Mouse (Mus musculus) adrenal gland, adult 8-10 months (tissue): Measurements from ENCODE around the gene Krtap3-3. TPM values are rescaled to one million over a fixed set of nuclear protein-coding genes. Genes with fewer than 3 reads are reported as not detected.
"Not testable (repeated sequence)": the region's sequence is repeated elsewhere in the genome, so short reads cannot be mapped to it uniquely, and the experiment has no call there.

Source experiments
- DNase-seq: peaks from one replicate; pipeline ENCODE4 v3.0.0; 2022
- total RNA-seq, 4 experiments: library from RNA; stranded (reverse); gene quantifications; 2 replicates each; pipeline ENCODE4 v1.2.4; 2022

The Krtap3-3 gene
- not detected for total RNA-seq

- DNase-seq, result no peak
These were observed at the start of gene Krtap3-3 for GRCm38 (mm10) chr11:99550765-99551164. Gene Krtap3-3 (minus strand): TSS chr11:99550865.

GRCm38 (mm10) chr11:99597742-99598141 is 47.1 kb upstream of the Krtap3-3 start, which contains the start of gene Krtap9-3:
Gene Krtap9-3 (minus strand): TSS chr11:99598105.
- DNase-seq, result not testable (repeated sequence)

- DNase-seq, result no peak
These were observed 40.3 kb upstream of the Krtap3-3 start, which contains the start of gene Krtap1-3 for GRCm38 (mm10) chr11:99590981-99591380. Gene Krtap1-3 (minus strand): TSS chr11:99591339.

- no peak for DNase-seq
These were observed 34.4 kb upstream of the Krtap3-3 start for GRCm38 (mm10) chr11:99585096-99585495.

GRCm38 (mm10) chr11:99583245-99583704 is 32.6 kb upstream of the Krtap3-3 start, which contains the start of gene Krtap1-4:
Gene Krtap1-4 (minus strand): TSS chr11:99583654.
- no peak for DNase-seq

GRCm38 (mm10) chr11:99581564-99581963 is 30.9 kb upstream of the Krtap3-3 start:
- no peak for DNase-seq

- DNase-seq, result no peak
These were observed 30.4 kb upstream of the Krtap3-3 start for GRCm38 (mm10) chr11:99581051-99581450.

GRCm38 (mm10) chr11:99580636-99581035 is 30.0 kb upstream of the Krtap3-3 start, which contains the start of gene Krtap1-5:
Gene Krtap1-5 (minus strand): TSS chr11:99581016.
- no peak for DNase-seq

- peak; percentile 22 for DNase-seq
These were observed 23.4 kb upstream of the Krtap3-3 start for GRCm38 (mm10) chr11:99574106-99574505.

GRCm38 (mm10) chr11:99573164-99573563 is 22.5 kb upstream of the Krtap3-3 start:
- DNase-seq, result no peak

- DNase-seq, result no peak
These were observed 15.9 kb upstream of the Krtap3-3 start, which contains the start of gene Krtap3-1 for GRCm38 (mm10) chr11:99566530-99566929. Gene Krtap3-1 (minus strand): TSS chr11:99566630.

- DNase-seq, result no peak
These were observed 11.9 kb upstream of the Krtap3-3 start for GRCm38 (mm10) chr11:99562580-99562979.

GRCm38 (mm10) chr11:99559366-99559765 is 8.7 kb upstream of the Krtap3-3 start, which contains the start of gene Gm11939:
Gene Gm11939 (minus strand): TSS chr11:99559466.
- DNase-seq, result no peak

- no peak for DNase-seq
These were observed 7.5 kb upstream of the Krtap3-3 start for GRCm38 (mm10) chr11:99557976-99558745.

- no peak for DNase-seq
These were observed 6.1 kb upstream of the Krtap3-3 start, which contains the start of gene Krtap3-2 for GRCm38 (mm10) chr11:99556753-99557152. Gene Krtap3-2 (minus strand): TSS chr11:99556853.

- DNase-seq, result no peak
These were observed 5.5 kb upstream of the Krtap3-3 start for GRCm38 (mm10) chr11:99556195-99556594.

- no peak for DNase-seq
These were observed 2.8 kb downstream of the Krtap3-3 start for GRCm38 (mm10) chr11:99547892-99548291.

- DNase-seq, result peak; percentile 2
These were observed 10.9 kb downstream of the Krtap3-3 start for GRCm38 (mm10) chr11:99539721-99540120.

- no peak for DNase-seq
These were observed 29.3 kb downstream of the Krtap3-3 start, which contains the start of gene Krt39 for GRCm38 (mm10) chr11:99521288-99521860. Gene Krt39 (minus strand): TSS chr11:99521338.

- DNase-seq, result no peak
These were observed 36.6 kb downstream of the Krtap3-3 start for GRCm38 (mm10) chr11:99514098-99514497.
